Mouse (Mus musculus) lung, adult 2 months (tissue): ENCODE data around the gene Slc48a1.

Experiments
- CTCF ChIP-seq: fragments of 200-500 bp; IDR thresholded peaks from 2 replicates; pipeline ENCODE4 v1.5.1; 2011; ENCODE audit warnings: mild to moderate bottlenecking, low read length, control low read depth; ENCODE audit not compliant: insufficient read depth
- POLR2A ChIP-seq: fragments of 200-500 bp; IDR thresholded peaks from 2 replicates; pipeline ENCODE4 v1.6.1; 2011; ENCODE audit warnings: low read depth, mild to moderate bottlenecking, control low read depth, low read length, borderline replicate concordance; ENCODE audit errors: extremely low read depth

- TF ChIP-seq CTCF, result no peak
- TF ChIP-seq POLR2A, result no peak
These were observed 43.7 kb downstream of the Slc48a1 start for GRCm38 (mm10) chr15:97821983-97822363.
